Mouse (Mus musculus): Measurements from ENCODE around the gene 1810062G17Rik. TPM values are rescaled to one million over a fixed set of nuclear protein-coding genes. Genes with fewer than 3 reads are reported as not detected.

Gene 1810062G17Rik
- polyA plus RNA-seq, 1 experiment from 2014 or later = 2.8 TPM

DNA sequence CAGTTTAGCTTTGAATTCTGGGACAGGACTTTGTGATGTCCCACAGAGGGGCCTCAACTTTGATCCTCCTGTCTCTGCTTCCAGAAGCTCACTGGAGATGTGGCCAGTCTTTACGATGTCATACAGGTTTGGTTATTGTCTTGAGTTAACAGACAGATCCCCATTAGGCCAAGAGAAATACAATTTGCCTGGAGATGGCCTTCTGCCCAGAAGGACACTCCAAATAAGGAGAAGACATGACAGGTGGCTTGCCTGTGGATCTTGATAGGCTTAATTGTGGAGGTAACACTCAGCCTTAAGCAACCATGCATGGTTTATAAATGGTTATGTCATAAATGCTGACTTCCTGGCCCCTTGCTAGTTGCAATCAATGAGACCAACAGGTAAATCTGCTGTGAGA is 23.2 kb upstream of the 1810062G17Rik start:
- H3K36me3 ChIP-seq (ENCODE audit: control insufficient read depth, insufficient read depth, low read length) = peaks cover 5% of the 10 kb centered on the region; the same call in 1 of the 2 replicates
- H3K4me3 ChIP-seq (replicated peaks; ENCODE audit: low read length) = no peak overlapping the region
- WGBS = 74% methylated on average over 1 of the region's 1 CpGs
- no peaks in the 10 kb centered on the region for H3K27me3 ChIP-seq (ENCODE audit: control insufficient read depth, insufficient read depth, low read length)
- H3K27ac ChIP-seq (ENCODE audit: low read length) = no peak overlapping the region
- H3K4me1 ChIP-seq (ENCODE audit: control insufficient read depth, insufficient read depth, low read length) = no peaks in the 10 kb centered on the region; the same call in 1 of the 2 replicates
- no peak for ATAC-seq (ENCODE audit: insufficient read depth, low FRiP score)
- H3K9me3 ChIP-seq (replicated peaks; ENCODE audit: control insufficient read depth, low read length) = no peaks in the 10 kb centered on the region
- no peak overlapping the region for H3K9ac ChIP-seq (ENCODE audit: low read length)
- H3K4me2 ChIP-seq (ENCODE audit: low read depth, low read length) = no peak overlapping the region

DNA sequence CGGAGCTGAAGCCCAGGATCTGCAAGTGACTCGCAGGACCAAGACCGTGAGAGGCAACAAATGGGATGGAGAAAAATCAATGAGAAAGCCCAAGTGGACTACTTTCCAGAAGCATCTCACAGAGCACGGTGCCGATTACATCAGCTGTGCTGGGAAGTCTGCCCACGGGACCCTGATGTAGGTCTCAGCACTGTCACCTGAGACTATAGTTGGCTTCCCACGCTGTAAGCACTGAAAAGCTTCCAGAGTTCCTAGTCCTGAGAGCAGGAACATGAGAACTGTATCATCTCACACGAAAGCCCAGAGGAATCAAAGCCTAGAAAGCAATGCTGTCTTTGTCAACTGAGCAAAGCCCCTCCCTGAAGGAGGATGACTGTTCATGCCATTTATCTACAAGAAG is 20.6 kb upstream of the 1810062G17Rik start:
- Histone ChIP-seq H3K27ac (ENCODE audit: low read length) (no peak overlapping the region), H3K4me2 (ENCODE audit: low read depth, low read length) (no peak overlapping the region), H3K36me3 (ENCODE audit: control insufficient read depth, insufficient read depth, low read length) (peaks cover 5% of the 10 kb centered on the region; the same call in 1 of the 2 replicates), H3K27me3 (ENCODE audit: control insufficient read depth, insufficient read depth, low read length) (no peaks in the 10 kb centered on the region), H3K9me3 (replicated peaks; ENCODE audit: control insufficient read depth, low read length) (no peaks in the 10 kb centered on the region), H3K9ac (ENCODE audit: low read length) (no peak overlapping the region), H3K4me3 (replicated peaks; ENCODE audit: low read length) (no peak overlapping the region), H3K4me1 (ENCODE audit: control insufficient read depth, insufficient read depth, low read length) (no peaks in the 10 kb centered on the region)
- ATAC-seq (ENCODE audit: insufficient read depth, low FRiP score) = no peak
- 92% methylated on average over 8 of the region's 8 CpGs for WGBS

DNA sequence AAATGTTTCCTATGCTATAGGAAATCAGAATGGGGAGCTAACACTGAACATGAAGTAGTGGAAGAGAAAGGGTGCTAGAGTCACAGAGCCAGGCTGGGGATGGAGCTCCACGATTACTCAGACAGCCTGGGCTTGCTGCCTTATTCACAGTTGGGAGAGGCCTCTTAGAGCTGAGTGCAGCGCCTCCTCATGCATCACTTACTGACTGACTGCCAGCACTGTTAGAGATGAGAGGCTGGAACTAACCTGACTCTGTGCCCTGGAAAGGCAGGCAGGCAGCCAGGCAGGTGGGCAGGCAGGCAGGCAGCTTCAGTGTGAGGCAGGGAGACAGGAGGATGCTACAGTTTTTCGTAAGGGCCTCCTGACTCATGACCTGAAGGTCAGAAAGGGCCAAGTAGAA is 20.2 kb upstream of the 1810062G17Rik start:
- ATAC-seq (ENCODE audit: insufficient read depth, low FRiP score) = no peak

DNA sequence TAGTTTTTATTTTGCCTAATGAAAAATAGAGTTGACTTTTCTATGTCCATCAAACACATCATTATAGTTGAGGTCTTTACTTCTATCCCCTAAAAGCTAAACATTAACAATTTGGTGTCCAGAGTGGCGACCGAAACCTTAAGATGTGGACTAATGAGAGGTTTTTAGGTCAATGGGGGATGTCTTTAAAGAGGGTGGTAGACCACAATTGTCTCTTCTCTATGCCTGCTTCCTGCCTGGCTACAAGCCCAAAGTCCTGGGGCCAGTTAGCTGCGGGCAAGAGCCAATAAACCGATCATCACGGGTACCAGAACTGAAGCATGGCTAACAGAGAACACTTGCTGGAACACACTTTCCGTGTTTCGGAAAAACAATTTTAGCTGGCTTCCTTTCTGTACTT is 15.0 kb upstream of the 1810062G17Rik start:
- Histone ChIP-seq H3K4me3 (replicated peaks; ENCODE audit: low read length) (no peak overlapping the region), H3K36me3 (ENCODE audit: control insufficient read depth, insufficient read depth, low read length) (peaks cover 8% of the 10 kb centered on the region), H3K27me3 (ENCODE audit: control insufficient read depth, insufficient read depth, low read length) (no peaks in the 10 kb centered on the region), H3K9ac (ENCODE audit: low read length) (no peak overlapping the region), H3K27ac (ENCODE audit: low read length) (no peak overlapping the region), H3K4me2 (ENCODE audit: low read depth, low read length) (no peak overlapping the region), H3K4me1 (ENCODE audit: control insufficient read depth, insufficient read depth, low read length) (no peaks in the 10 kb centered on the region), H3K9me3 (replicated peaks; ENCODE audit: control insufficient read depth, low read length) (no peaks in the 10 kb centered on the region)
- ATAC-seq (ENCODE audit: insufficient read depth, low FRiP score) = no peak
- WGBS = 89% methylated on average over 7 of the region's 7 CpGs

More for the DNA sequence above, 20.2 kb upstream of the 1810062G17Rik start:
- Histone ChIP-seq H3K36me3 (ENCODE audit: control insufficient read depth, insufficient read depth, low read length) (peaks cover 1% of the 10 kb centered on the region; the same call in 1 of the 2 replicates), H3K9ac (ENCODE audit: low read length) (no peak overlapping the region), H3K4me2 (ENCODE audit: low read depth, low read length) (no peak overlapping the region), H3K27me3 (ENCODE audit: control insufficient read depth, insufficient read depth, low read length) (no peaks in the 10 kb centered on the region), H3K4me3 (replicated peaks; ENCODE audit: low read length) (no peak overlapping the region), H3K27ac (ENCODE audit: low read length) (no peak overlapping the region), H3K9me3 (replicated peaks; ENCODE audit: control insufficient read depth, low read length) (no peaks in the 10 kb centered on the region), H3K4me1 (ENCODE audit: control insufficient read depth, insufficient read depth, low read length) (no peaks in the 10 kb centered on the region)
- WGBS = 76% methylated on average over 3 of the region's 3 CpGs

DNA sequence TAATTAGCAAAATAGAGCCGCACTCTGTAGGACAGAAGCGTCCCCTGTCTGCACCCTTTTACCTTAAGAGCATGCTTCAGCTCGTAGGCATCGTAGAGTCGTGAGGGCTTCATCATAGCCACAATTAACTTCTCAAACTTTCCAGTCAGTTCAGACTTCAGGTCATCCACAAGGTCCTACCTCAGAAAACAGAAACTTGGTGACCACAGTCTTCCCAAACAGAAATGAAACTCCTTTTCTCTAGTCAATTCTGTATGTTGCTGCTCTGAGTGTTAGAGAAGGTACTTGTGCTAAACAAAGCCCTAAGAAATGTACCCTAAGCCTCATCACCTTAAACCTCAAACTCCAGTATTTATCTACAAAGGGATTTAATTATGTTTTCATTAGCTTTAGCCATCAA is 13.9 kb upstream of the 1810062G17Rik start:
- 90% methylated on average over 5 of the region's 5 CpGs for WGBS
- Histone ChIP-seq H3K4me2 (ENCODE audit: low read depth, low read length) (no peak overlapping the region), H3K9ac (ENCODE audit: low read length) (no peak overlapping the region), H3K27ac (ENCODE audit: low read length) (no peak overlapping the region), H3K36me3 (ENCODE audit: control insufficient read depth, insufficient read depth, low read length) (peaks cover 8% of the 10 kb centered on the region), H3K4me3 (replicated peaks; ENCODE audit: low read length) (no peak overlapping the region), H3K9me3 (replicated peaks; ENCODE audit: control insufficient read depth, low read length) (no peaks in the 10 kb centered on the region), H3K4me1 (ENCODE audit: control insufficient read depth, insufficient read depth, low read length) (no peaks in the 10 kb centered on the region), H3K27me3 (ENCODE audit: control insufficient read depth, insufficient read depth, low read length) (no peaks in the 10 kb centered on the region)
- ATAC-seq (ENCODE audit: insufficient read depth, low FRiP score) = no peak

DNA sequence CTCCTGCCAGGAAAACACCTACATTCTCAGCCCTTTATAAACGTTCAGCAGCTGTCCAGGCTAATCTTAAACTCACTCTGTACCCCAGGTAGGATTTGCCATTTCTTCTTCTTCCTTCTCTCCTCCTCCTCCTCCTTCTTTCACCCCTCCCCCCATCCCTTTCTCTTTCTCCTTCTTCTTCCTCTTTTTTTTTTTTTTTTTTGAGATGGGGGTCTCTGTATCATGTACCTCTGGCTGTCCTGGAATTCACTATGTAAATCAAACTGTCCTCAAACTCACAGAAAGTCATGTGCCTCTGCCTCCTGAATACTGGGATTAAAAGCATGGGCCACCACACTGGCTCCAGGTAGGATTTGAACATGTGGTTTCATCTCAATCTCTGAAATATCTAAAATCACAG is 13.4 kb upstream of the 1810062G17Rik start:
- no peak overlapping the region for H3K9ac ChIP-seq (ENCODE audit: low read length)
- no peak for ATAC-seq (ENCODE audit: insufficient read depth, low FRiP score)
- H3K9me3 ChIP-seq (replicated peaks; ENCODE audit: control insufficient read depth, low read length) = no peaks in the 10 kb centered on the region
- H3K27ac ChIP-seq (ENCODE audit: low read length) = no peak overlapping the region
- no peaks in the 10 kb centered on the region for H3K4me1 ChIP-seq (ENCODE audit: control insufficient read depth, insufficient read depth, low read length)
- no peaks in the 10 kb centered on the region for H3K27me3 ChIP-seq (ENCODE audit: control insufficient read depth, insufficient read depth, low read length)
- peaks cover 8% of the 10 kb centered on the region for H3K36me3 ChIP-seq (ENCODE audit: control insufficient read depth, insufficient read depth, low read length)
- WGBS = 36% methylated on average over 1 of the region's 1 CpGs
- no peak overlapping the region for H3K4me3 ChIP-seq (replicated peaks; ENCODE audit: low read length)
- H3K4me2 ChIP-seq (ENCODE audit: low read depth, low read length) = no peak overlapping the region

DNA sequence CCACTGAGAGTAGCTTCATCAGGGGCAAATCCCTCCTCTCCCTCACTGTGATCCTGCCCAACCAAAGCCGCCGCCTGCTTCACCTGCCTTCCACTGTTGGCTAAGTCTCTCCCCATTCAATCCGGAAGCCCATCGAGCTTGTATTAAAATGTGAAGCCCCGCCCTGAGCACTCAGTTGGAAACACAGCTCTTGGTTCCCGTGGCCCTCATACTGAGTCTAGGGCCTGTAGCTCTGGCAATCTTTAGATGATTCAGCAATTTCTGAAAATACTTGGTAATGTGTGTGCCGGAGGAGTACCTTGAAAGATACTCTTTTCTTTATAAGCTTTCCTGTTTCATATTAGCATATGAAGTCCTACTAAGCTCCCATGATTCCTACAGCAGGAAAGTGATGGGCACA is 10.2 kb upstream of the 1810062G17Rik start:
- WGBS = 50% methylated on average over 7 of the region's 7 CpGs
- Histone ChIP-seq H3K9ac (ENCODE audit: low read length) (no peak overlapping the region), H3K36me3 (ENCODE audit: control insufficient read depth, insufficient read depth, low read length) (peaks cover 8% of the 10 kb centered on the region; the same call in 1 of the 2 replicates), H3K9me3 (replicated peaks; ENCODE audit: control insufficient read depth, low read length) (no peaks in the 10 kb centered on the region), H3K4me1 (ENCODE audit: control insufficient read depth, insufficient read depth, low read length) (0 out of 2 replicates have a peak, but pooled peaks cover 3% of the 10 kb centered on the region), H3K27me3 (ENCODE audit: control insufficient read depth, insufficient read depth, low read length) (no peaks in the 10 kb centered on the region), H3K27ac (ENCODE audit: low read length) (no peak overlapping the region), H3K4me3 (replicated peaks; ENCODE audit: low read length) (no peak overlapping the region), H3K4me2 (ENCODE audit: low read depth, low read length) (no peak overlapping the region)
- no peak for ATAC-seq (ENCODE audit: insufficient read depth, low FRiP score)

DNA sequence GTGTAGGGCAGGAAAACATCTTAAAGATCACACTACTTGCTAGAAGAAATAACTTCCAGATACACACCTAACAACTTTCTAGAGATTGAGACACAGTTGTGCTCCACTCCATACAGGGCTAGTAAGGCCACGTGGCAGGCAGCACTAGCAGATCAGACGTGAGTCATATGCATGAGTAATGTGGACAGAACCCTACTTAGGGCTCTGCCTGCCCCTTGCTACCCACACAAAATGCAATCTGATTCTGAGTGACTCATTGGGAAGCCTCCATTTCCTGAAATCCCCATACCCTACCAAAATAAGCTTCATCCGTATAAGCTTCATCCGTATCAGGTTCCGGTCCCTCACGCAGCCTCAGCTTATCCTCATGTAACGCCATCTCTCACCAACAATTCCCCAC is 8.1 kb upstream of the 1810062G17Rik start:
- Histone ChIP-seq H3K9me3 (replicated peaks; ENCODE audit: control insufficient read depth, low read length) (no peaks in the 10 kb centered on the region), H3K4me2 (ENCODE audit: low read depth, low read length) (no peak overlapping the region), H3K9ac (ENCODE audit: low read length) (no peak overlapping the region), H3K4me3 (replicated peaks; ENCODE audit: low read length) (no peak overlapping the region), H3K27ac (ENCODE audit: low read length) (no peak overlapping the region), H3K27me3 (ENCODE audit: control insufficient read depth, insufficient read depth, low read length) (no peaks in the 10 kb centered on the region), H3K4me1 (ENCODE audit: control insufficient read depth, insufficient read depth, low read length) (peaks cover 8% of the 10 kb centered on the region; the same call in 1 of the 2 replicates), H3K36me3 (ENCODE audit: control insufficient read depth, insufficient read depth, low read length) (peaks cover 8% of the 10 kb centered on the region; the same call in 1 of the 2 replicates)
- ATAC-seq (ENCODE audit: insufficient read depth, low FRiP score) = 0 out of 2 replicates have a peak, but pooled peaks have one; percentile 67
- 78% methylated on average over 7 of the region's 7 CpGs for WGBS

DNA sequence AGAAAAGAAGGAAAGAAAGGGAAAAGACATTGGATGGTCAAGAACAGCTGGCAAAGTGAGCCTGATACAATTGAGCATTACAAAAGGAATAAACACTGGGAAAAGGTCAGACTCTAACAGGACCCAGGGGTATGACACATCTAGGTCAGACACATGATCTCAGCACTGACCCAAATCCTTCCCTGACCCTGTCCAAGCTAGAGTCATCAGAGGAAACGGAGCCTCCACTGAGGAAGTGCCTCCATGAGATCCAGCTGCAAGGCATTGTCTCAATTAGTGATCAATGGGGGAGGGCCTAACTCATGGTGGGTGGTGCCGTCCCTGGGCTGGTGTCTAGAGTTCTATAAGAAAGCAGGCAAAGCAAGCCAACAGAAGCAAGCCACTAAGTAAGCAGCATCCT is 6.9 kb upstream of the 1810062G17Rik start:
- H3K9ac ChIP-seq (ENCODE audit: low read length) = no peak overlapping the region
- no peaks in the 10 kb centered on the region for H3K27me3 ChIP-seq (ENCODE audit: control insufficient read depth, insufficient read depth, low read length)
- peaks cover 8% of the 10 kb centered on the region; the same call in 1 of the 2 replicates for H3K4me1 ChIP-seq (ENCODE audit: control insufficient read depth, insufficient read depth, low read length)
- 54% methylated on average over 2 of the region's 2 CpGs for WGBS
- no peak overlapping the region for H3K27ac ChIP-seq (ENCODE audit: low read length)
- H3K4me2 ChIP-seq (ENCODE audit: low read depth, low read length) = no peak overlapping the region
- H3K4me3 ChIP-seq (replicated peaks; ENCODE audit: low read length) = no peak overlapping the region
- H3K9me3 ChIP-seq (replicated peaks; ENCODE audit: control insufficient read depth, low read length) = no peaks in the 10 kb centered on the region
- 0 out of 2 replicates have a peak, but pooled peaks cover under 1% of the 10 kb centered on the region for H3K36me3 ChIP-seq (ENCODE audit: control insufficient read depth, insufficient read depth, low read length)
- ATAC-seq (ENCODE audit: insufficient read depth, low FRiP score) = no peak

All from stomach, embryonic 16.5 days (tissue).